ENCODE assay signal across 9 mouse cellular contexts in the genomic region with DNA sequence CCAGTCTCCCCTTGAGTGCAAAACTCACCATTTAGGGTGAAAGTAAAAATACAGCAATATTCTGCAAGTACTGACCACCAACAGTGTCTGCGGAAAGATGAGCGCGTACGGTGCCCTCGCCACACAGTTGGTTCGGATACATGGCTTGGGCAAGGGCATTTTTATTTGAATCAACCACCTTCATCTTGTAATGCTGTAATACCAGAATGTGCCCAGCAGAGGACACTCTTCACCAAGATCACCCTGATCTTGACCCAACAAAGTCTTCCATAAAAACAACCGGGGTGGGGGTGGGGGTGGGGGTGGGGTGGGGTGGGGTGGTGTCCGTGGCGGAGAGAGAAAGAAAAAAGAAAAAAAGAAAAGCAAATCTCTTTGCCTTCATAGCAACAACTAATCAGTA.
A peak's percentile ranks its signal among the peaks of the same experiment; 100 is the strongest.
DNase-seq lines count a peak whose midpoint lies in the region; ATAC-seq and TF ChIP-seq lines count a peak whose summit lies in the region.
"Had no signal": no experiment of that assay in that cellular context is flagged by ENCODE, and none has a peak within 500 bp of the region (broad histone marks: within the 10 kb centered on the region; RNA-seq: fewer than 3 reads in every experiment).

No protein-coding gene starts in this region.

- no peaks in the 10 kb centered on the region for H3K4me1 ChIP-seq in forebrain, embryonic 11.5 days (replicated peaks; ENCODE audit: control insufficient read depth, insufficient read depth, low read length)
- no peaks in the 10 kb centered on the region for H3K4me1 ChIP-seq in forebrain, embryonic 15.5 days
- H3K4me1 ChIP-seq: limb, embryonic 15.5 days had no signal

- 0 out of 2 replicates have a peak, but pooled peaks have one; percentile 27 for ATAC-seq in forebrain, embryonic 11.5 days (replicated peaks; ENCODE audit: low FRiP score)
- ATAC-seq in forebrain, embryonic 15.5 days (replicated peaks), result no peak
- ATAC-seq in megakaryocyte-erythroid progenitor cell, adult 5-6 weeks (replicated peaks; ENCODE audit: low FRiP score, low TSS enrichment, poor library complexity, severe bottlenecking), result 0 out of 2 replicates have a peak, but pooled peaks have one; percentile 48
- ATAC-seq in erythroid progenitor cell, adult 5-6 weeks (replicated peaks; ENCODE audit: low FRiP score, poor library complexity, severe bottlenecking), result no peak

- no peak overlapping the region for H3K9ac ChIP-seq in forebrain, embryonic 11.5 days (ENCODE audit: low read length)
- no peak overlapping the region for H3K9ac ChIP-seq in forebrain, embryonic 15.5 days (replicated peaks)
- H3K9ac ChIP-seq: limb, embryonic 15.5 days had no signal

- peak; percentile 50 for TF ChIP-seq CTCF in left cerebral cortex, adult 2 months (IDR thresholded peaks at IDR 0.05)

- no peak overlapping the region for H3K4me3 ChIP-seq in forebrain, embryonic 11.5 days (ENCODE audit: low read depth, low read length)
- no peak overlapping the region for H3K4me3 ChIP-seq in forebrain, embryonic 15.5 days
- H3K4me3 ChIP-seq in left cerebral cortex, adult 2 months, result no peak overlapping the region
- H3K4me3 ChIP-seq: limb, embryonic 15.5 days had no signal

- intact Hi-C loops in left cerebral cortex, adult 2 months (cut with DNase I), result loop anchor here (5.0 kb wide), 2 partner anchors 539 to 569 kb away; no protein-coding TSS in a partner anchor
- intact Hi-C loops in gastrocnemius, postnatal 14 days (cut with DNase I; ENCODE audit: low total_unique reads), result no loop called here

- WGBS in forebrain, embryonic 11.5 days, result 50% methylated on average over 9 of the region's 9 CpGs
- WGBS in forebrain, embryonic 15.5 days, result 60% methylated on average over 9 of the region's 9 CpGs

- H3K27me3 ChIP-seq in forebrain, embryonic 11.5 days (ENCODE audit: control insufficient read depth, insufficient read depth, low read length), result no peaks in the 10 kb centered on the region
- H3K27me3 ChIP-seq in forebrain, embryonic 15.5 days, result no peaks in the 10 kb centered on the region
- H3K27me3 ChIP-seq: limb, embryonic 15.5 days had no signal

- no peaks in the 10 kb centered on the region for H3K9me3 ChIP-seq in forebrain, embryonic 11.5 days (ENCODE audit: control insufficient read depth, low read length)
- no peaks in the 10 kb centered on the region for H3K9me3 ChIP-seq in forebrain, embryonic 15.5 days
- H3K9me3 ChIP-seq: limb, embryonic 15.5 days had no signal

- DNase-seq in forebrain, embryonic 11.5 days (ENCODE audit: low spot score), result peak; percentile 52
- no peak for DNase-seq in left cerebral cortex, adult 2 months (ENCODE audit: extremely low spot score in 1 of 2, low spot score in 2 of 2)
- DNase-seq in left cerebral cortex, adult 8-10 months (ENCODE audit: low spot score in 2 of 2), result no peak
- DNase-seq in adrenal gland, postnatal 10 days, result peak; percentile 38
- DNase-seq in gastrocnemius, postnatal 14 days, result peak; percentile 4

- no peak overlapping the region for H3K27ac ChIP-seq in forebrain, embryonic 11.5 days (ENCODE audit: low read depth, low read length)
- no peak overlapping the region for H3K27ac ChIP-seq in forebrain, embryonic 15.5 days (replicated peaks)
- H3K27ac ChIP-seq in left cerebral cortex, adult 2 months, result no peak overlapping the region
- H3K27ac ChIP-seq: limb, embryonic 15.5 days had no signal

- H3K36me3 ChIP-seq in forebrain, embryonic 11.5 days (ENCODE audit: control insufficient read depth, insufficient read depth, low read length), result no peaks in the 10 kb centered on the region
- 0 out of 2 replicates have a peak, but pooled peaks cover 3% of the 10 kb centered on the region for H3K36me3 ChIP-seq in forebrain, embryonic 15.5 days
- H3K36me3 ChIP-seq: limb, embryonic 15.5 days had no signal

- no peak overlapping the region for H3K4me2 ChIP-seq in forebrain, embryonic 11.5 days (ENCODE audit: low read depth, low read length, severe bottlenecking)
- H3K4me2 ChIP-seq in forebrain, embryonic 15.5 days (replicated peaks), result no peak overlapping the region
- H3K4me2 ChIP-seq: limb, embryonic 15.5 days had no signal

Comparison
In these comparisons a context has a peak if more than half of its experiments do, and no peak if none do; other contexts are left out.
1. ATAC-seq: peak in forebrain, embryonic 11.5 days (single experiment) and megakaryocyte-erythroid progenitor cell, adult 5-6 weeks (single experiment); none in forebrain, embryonic 15.5 days (single experiment) and erythroid progenitor cell, adult 5-6 weeks (single experiment).
2. DNase-seq: peak in forebrain, embryonic 11.5 days (single experiment), adrenal gland, postnatal 10 days (single experiment) and gastrocnemius, postnatal 14 days (single experiment); none in left cerebral cortex, adult 2 months (0 of 2) and left cerebral cortex, adult 8-10 months (0 of 2).